Mouse (Mus musculus): ENCODE measurements around the gene Vgll4. TPM values are rescaled to one million over a fixed set of nuclear protein-coding genes. Genes with fewer than 3 reads are reported as not detected.
A peak's percentile ranks its signal among the peaks of the same experiment; 100 is the strongest.

Gene Vgll4
- polyA plus RNA-seq, 1 experiment from 2014 or later: 111 TPM

DNA sequence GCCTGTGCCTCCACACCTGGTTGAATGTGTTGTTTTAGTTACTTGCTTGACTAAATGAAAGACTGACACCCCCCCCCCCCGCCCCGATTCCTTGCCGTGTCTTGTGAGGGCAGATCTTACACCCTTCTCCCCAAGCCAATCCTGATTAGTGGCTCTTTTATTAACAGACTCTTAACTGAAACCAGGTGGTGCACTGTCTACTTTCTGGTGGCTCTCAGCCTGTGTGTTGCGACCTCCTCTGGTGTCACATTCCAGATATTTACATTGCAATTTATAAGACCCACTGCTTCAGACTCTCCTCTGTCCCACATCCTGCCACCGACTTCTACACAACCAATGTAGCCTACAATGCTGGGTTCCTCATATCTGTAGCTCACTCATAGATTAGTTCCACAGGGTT lies 27.7 kb upstream of the Vgll4 start:
- Histone ChIP-seq H3K9me3 (no peaks in the 10 kb centered on the region), H3K4me3 (no peak overlapping the region), H3K36me3 (replicated peaks) (peaks cover 17% of the 10 kb centered on the region), H3K27me3 (replicated peaks; ENCODE audit: low read depth, poor library complexity, severe bottlenecking) (no peaks in the 10 kb centered on the region), H3K4me1 (peaks cover 23% of the 10 kb centered on the region), H3K27ac (replicated peaks) (no peak overlapping the region)
- WGBS: 43% methylated on average over 5 of the region's 5 CpGs
- DNase-seq (ENCODE audit: low spot score): peak; percentile 41

DNA sequence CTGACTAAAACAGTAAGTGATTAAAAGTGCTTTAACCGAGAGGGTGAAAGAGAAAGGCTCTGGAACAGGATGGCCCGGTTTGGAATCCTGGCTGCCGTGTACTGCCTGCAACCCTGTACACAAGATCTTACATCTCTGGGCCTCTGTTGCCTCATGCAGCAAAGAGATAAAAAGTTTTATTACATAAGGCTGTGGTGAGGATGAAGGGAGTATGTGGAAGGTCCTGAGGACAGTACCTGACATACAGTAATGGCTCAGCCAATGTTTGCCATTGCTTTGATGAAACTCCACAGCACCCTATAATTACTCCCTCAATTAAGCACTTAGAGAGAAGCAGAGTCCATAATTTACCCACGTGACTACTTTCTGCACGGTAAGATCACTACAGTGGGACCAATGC lies 27.1 kb upstream of the Vgll4 start:
- no peak overlapping the region for H3K27ac ChIP-seq (replicated peaks)

DNA sequence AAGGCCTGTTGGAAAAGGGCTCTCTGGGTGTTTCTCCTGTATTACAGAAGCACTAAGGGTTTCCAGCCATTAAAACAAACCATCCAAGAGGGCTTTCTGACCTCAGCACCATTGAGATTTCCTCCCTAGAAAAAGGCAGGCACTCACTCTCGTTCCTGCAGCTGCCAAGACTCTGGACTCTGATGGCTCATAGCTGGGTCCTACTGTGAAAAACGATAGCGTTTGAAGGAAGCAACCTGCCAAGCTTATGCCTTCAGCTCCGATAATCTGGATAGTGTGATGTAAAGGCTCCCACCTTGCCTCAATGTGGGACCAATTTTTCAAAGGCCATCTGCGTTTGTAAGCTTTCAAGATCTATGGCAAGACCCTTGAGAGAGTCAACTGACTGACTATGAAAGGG lies 24.3 kb upstream of the Vgll4 start:
- H3K27ac ChIP-seq (replicated peaks): no peak overlapping the region
- peaks cover 36% of the 10 kb centered on the region for H3K4me1 ChIP-seq
- H3K36me3 ChIP-seq (replicated peaks): no peaks in the 10 kb centered on the region
- no peaks in the 10 kb centered on the region for H3K27me3 ChIP-seq (replicated peaks; ENCODE audit: low read depth, poor library complexity, severe bottlenecking)
- 89% methylated on average over 5 of the region's 5 CpGs for WGBS
- H3K9me3 ChIP-seq: no peaks in the 10 kb centered on the region
- H3K4me3 ChIP-seq: no peak overlapping the region
- no peak for DNase-seq (ENCODE audit: low spot score)

More for the DNA sequence above, 27.1 kb upstream of the Vgll4 start:
- DNase-seq (ENCODE audit: low spot score): no peak
- Histone ChIP-seq H3K4me1 (peaks cover 23% of the 10 kb centered on the region), H3K27me3 (replicated peaks; ENCODE audit: low read depth, poor library complexity, severe bottlenecking) (no peaks in the 10 kb centered on the region), H3K4me3 (no peak overlapping the region), H3K36me3 (replicated peaks) (peaks cover 17% of the 10 kb centered on the region), H3K9me3 (no peaks in the 10 kb centered on the region)
- 73% methylated on average over 5 of the region's 5 CpGs for WGBS

DNA sequence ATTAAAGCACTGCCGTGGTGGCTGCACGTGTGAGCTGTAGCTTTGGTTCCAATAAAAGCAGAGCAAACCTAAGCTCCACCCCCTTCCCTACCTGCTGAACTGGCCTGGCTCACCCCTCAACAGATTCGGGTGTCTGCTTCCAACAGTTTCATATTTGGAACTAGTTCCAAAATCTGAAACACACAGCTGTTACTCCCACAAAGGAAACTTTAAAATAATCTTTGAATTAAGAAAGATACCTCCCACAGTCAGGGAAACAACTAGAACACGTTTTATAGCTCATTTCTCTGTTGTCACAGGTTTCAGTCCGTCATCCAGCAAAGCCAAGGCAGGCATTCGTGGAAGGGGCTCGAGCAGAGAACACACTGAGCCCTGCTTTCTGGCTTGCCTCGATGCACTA lies 23.9 kb upstream of the Vgll4 start:
- Histone ChIP-seq H3K27ac (replicated peaks) (no peak overlapping the region), H3K27me3 (replicated peaks; ENCODE audit: low read depth, poor library complexity, severe bottlenecking) (no peaks in the 10 kb centered on the region), H3K4me3 (no peak overlapping the region), H3K36me3 (replicated peaks) (no peaks in the 10 kb centered on the region), H3K4me1 (peaks cover 39% of the 10 kb centered on the region), H3K9me3 (no peaks in the 10 kb centered on the region)
- DNase-seq (ENCODE audit: low spot score): no peak
- WGBS: 85% methylated on average over 8 of the region's 8 CpGs

DNA sequence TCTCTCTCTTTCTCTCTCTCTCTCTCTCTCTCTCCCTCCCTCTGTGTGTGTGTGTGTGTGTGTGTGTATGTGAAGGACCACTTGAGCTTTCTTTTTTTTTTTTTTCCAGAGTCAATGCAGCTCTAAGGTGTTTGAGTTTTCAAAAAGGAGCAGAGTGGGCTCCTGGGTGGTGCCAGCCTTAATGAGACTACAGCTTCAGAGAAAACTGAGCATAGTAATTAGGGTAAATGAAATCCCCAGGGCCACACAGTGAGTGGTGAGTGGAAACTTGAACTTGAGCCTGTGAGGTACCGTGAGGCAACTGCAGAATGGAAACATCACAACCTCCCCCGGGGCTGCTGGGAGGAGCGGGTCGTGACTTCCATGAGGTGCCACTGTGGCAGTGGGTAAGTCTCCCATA lies 22.1 kb upstream of the Vgll4 start:
- Histone ChIP-seq H3K4me1 (peaks cover 35% of the 10 kb centered on the region), H3K27me3 (replicated peaks; ENCODE audit: low read depth, poor library complexity, severe bottlenecking) (no peaks in the 10 kb centered on the region), H3K27ac (replicated peaks) (no peak overlapping the region), H3K36me3 (replicated peaks) (no peaks in the 10 kb centered on the region), H3K9me3 (no peaks in the 10 kb centered on the region), H3K4me3 (no peak overlapping the region)
- no peak for DNase-seq (ENCODE audit: low spot score)
- 81% methylated on average over 4 of the region's 4 CpGs for WGBS

DNA sequence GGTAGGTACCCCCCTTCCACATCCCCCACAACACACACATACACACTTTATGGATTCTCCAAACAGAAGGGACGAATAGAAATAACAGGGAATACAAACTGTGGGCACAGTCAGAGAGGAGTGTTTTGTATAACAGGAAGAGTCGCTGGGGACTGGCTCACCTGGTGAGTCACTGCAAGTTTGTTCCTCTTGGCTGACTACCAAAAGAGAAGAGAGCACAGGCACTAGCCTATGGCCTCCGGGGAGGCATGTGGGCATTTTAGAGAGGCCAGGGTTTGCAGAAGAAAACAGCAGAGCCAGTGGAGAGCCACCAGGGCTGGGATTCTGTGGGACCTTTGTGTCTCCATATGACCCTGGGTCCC lies 18.8 kb upstream of the Vgll4 start:
- peak overlapping the region; percentile 57 for H3K27ac ChIP-seq (replicated peaks)
- H3K4me3 ChIP-seq: no peak overlapping the region
- 67% methylated on average over 3 of the region's 3 CpGs for WGBS

DNA sequence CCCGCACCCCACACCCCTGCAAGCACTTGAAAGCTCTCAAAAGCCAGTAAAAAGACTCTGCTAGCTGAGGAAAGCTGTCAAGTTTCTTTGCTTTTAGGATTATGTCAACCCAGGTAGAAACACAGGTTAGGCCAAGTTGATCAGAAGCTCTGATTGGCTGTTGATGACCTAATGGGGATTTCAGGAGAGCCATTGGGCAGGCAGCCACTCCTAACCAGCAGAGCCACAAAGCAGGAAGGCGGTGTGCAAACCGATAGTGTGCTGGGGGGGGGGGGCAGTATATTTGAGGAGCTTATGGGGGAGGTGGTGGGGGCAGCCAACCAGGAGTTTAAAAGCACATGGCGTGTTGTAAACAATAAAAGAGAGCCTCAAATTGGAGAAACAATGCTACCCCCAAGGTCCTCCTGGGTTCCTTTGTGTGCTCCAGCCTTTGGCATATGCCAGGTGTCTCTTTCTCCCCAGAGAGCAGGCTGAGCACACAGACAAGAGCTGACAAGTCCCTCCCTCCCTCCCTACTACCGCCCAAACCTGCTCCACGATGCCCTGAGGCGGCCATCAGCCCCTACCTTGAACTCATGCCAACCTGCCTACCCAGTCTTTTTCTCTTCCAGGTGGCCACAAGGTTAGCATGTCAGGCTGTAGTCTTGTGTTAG lies 18.3 kb upstream of the Vgll4 start:
- no peaks in the 10 kb centered on the region for H3K27me3 ChIP-seq (replicated peaks; ENCODE audit: low read depth, poor library complexity, severe bottlenecking)
- H3K4me3 ChIP-seq: no peak overlapping the region
- DNase-seq (ENCODE audit: low spot score): peak; percentile 65
- no peaks in the 10 kb centered on the region for H3K36me3 ChIP-seq (replicated peaks)
- peak overlapping the region; percentile 57 for H3K27ac ChIP-seq (replicated peaks)
- WGBS: 71% methylated on average over 7 of the region's 7 CpGs
- no peaks in the 10 kb centered on the region for H3K9me3 ChIP-seq
- peaks cover 28% of the 10 kb centered on the region for H3K4me1 ChIP-seq

More for the DNA sequence above, 18.8 kb upstream of the Vgll4 start:
- Histone ChIP-seq H3K9me3 (no peaks in the 10 kb centered on the region), H3K36me3 (replicated peaks) (no peaks in the 10 kb centered on the region), H3K27me3 (replicated peaks; ENCODE audit: low read depth, poor library complexity, severe bottlenecking) (no peaks in the 10 kb centered on the region), H3K4me1 (peaks cover 28% of the 10 kb centered on the region)
- DNase-seq (ENCODE audit: low spot score): no peak

DNA sequence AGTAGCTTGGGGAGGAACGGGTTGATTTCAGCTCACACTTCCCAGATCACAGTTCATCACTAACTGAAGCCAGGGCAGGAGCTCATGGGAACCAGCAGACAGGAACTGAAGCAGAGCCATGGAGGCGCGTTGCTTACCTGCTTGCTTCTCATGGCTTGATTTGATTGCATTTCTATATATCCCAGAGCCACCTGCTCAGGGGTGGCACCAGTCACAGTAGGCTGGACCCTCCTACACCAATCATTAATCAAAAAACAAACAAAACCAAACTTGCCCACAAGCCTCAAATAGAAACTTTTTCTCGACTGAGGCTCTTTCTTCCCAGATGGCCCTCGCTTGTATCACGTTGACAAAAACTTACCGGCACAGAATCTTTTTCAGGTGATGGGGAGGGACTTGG lies 12.9 kb upstream of the Vgll4 start:
- H3K27me3 ChIP-seq (replicated peaks; ENCODE audit: low read depth, poor library complexity, severe bottlenecking): no peaks in the 10 kb centered on the region
- 0 out of 2 replicates have a peak, but pooled peaks cover 2% of the 10 kb centered on the region for H3K4me1 ChIP-seq
- WGBS: 83% methylated on average over 7 of the region's 7 CpGs
- H3K9me3 ChIP-seq: no peaks in the 10 kb centered on the region
- H3K27ac ChIP-seq (replicated peaks): no peak overlapping the region
- no peaks in the 10 kb centered on the region for H3K36me3 ChIP-seq (replicated peaks)
- H3K4me3 ChIP-seq: no peak overlapping the region
- DNase-seq (ENCODE audit: low spot score): no peak

DNA sequence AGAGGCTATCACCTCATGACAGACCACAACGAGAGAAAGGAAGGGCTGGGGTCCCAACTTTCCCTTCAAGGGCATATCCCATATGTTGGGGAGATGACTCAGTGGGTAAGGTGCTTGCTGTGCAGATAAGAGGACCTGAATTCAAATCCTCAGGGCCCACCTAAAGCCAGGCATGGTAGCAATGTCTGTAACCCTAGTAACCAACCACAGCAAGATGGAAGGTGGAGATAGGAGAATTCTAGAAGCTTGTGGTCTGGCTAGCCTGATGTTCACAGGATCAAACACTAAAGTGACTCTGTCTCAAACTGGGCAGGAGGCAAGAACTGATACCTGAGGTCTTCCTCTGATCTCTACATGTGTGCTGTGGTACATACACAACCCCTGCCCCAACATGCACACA lies 9.9 kb upstream of the Vgll4 start:
- H3K27ac ChIP-seq (replicated peaks): no peak overlapping the region
- 88% methylated on average over 1 of the region's 1 CpGs for WGBS
- H3K4me3 ChIP-seq: no peak overlapping the region
- DNase-seq (ENCODE audit: low spot score): no peak
- H3K9me3 ChIP-seq: no peaks in the 10 kb centered on the region
- H3K4me1 ChIP-seq: no peaks in the 10 kb centered on the region
- no peaks in the 10 kb centered on the region for H3K27me3 ChIP-seq (replicated peaks; ENCODE audit: low read depth, poor library complexity, severe bottlenecking)
- H3K36me3 ChIP-seq (replicated peaks): no peaks in the 10 kb centered on the region

DNA sequence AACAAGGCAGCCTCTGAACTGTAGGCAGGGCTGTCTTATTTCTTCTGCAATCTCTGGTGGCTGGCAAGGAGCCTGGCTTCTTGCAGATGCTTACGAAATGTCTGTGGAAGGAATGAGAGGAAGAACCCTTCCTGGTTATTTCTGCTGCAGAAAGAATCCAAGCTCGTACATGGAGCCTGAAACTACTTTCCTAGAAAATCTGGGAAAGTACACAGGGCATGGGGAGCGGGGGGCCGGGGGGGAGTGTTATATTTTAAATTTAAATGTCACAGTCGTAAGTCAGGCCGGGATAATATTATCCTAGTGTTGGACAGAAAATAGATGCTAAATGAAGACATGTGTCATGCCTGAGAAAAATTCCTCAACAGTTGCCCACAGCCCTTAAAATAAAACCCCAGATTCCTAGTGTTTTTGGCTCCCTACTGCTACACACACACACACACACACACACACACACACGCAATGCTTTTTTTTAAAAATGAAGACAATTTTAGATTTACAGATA lies 7.2 kb upstream of the Vgll4 start:
- Histone ChIP-seq H3K27ac (replicated peaks) (no peak overlapping the region), H3K4me1 (peaks cover under 1% of the 10 kb centered on the region), H3K9me3 (no peaks in the 10 kb centered on the region), H3K4me3 (no peak overlapping the region), H3K36me3 (replicated peaks) (no peaks in the 10 kb centered on the region), H3K27me3 (replicated peaks; ENCODE audit: low read depth, poor library complexity, severe bottlenecking) (0 out of 2 replicates have a peak, but pooled peaks cover 16% of the 10 kb centered on the region)
- 88% methylated on average over 7 of the region's 7 CpGs for WGBS
- DNase-seq (ENCODE audit: low spot score): no peak

DNA sequence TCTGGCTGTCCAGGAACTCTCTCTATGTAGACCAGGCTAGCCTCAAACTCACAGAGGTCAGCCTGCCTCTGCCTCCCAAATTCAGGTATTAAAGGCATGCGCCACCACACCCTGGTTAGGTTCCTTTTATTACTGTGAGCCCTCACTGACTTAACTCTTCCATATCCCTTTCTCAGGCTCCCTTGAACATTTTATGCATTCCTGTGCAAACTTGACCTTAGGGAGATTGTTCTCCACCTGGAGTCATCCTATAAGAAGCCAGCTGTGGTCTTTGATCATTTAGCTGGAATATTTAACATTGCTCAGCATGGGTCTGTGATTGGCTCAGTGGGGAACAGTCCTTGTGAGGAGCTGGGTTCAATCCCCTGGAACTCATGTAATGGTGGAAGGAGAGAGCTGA lies 4.5 kb upstream of the Vgll4 start:
- peaks cover 33% of the 10 kb centered on the region for H3K27me3 ChIP-seq (replicated peaks; ENCODE audit: low read depth, poor library complexity, severe bottlenecking)
- no peaks in the 10 kb centered on the region for H3K36me3 ChIP-seq (replicated peaks)
- WGBS: 87% methylated on average over 1 of the region's 1 CpGs

DNA sequence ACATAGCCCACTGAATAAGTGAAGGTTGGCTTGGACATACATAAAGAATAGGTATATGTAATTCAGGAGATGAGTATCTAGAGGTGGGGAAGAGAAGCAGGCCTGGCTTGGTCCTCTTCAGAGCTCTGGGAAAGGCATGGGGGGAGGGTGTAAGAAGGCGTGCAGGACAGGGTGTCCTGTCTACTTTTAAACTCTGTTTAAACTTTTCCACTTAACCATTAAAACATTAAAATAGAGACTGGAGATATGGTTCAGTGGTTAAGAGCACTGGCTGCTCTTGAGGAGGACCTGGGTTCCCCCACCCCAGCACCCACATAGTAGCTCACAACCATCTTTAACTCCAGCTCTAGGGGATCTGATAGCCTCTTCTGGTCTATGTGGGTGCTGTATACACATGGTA lies 3.2 kb upstream of the Vgll4 start:
- Histone ChIP-seq H3K4me3 (no peak overlapping the region), H3K27ac (replicated peaks) (no peak overlapping the region), H3K9me3 (no peaks in the 10 kb centered on the region), H3K4me1 (peaks cover 33% of the 10 kb centered on the region), H3K27me3 (replicated peaks; ENCODE audit: low read depth, poor library complexity, severe bottlenecking) (peaks cover 47% of the 10 kb centered on the region), H3K36me3 (replicated peaks) (no peaks in the 10 kb centered on the region)
- WGBS: 80% methylated on average over 1 of the region's 1 CpGs
- DNase-seq (ENCODE audit: low spot score): no peak

More for the DNA sequence above, 4.5 kb upstream of the Vgll4 start:
- Histone ChIP-seq H3K4me3 (no peak overlapping the region), H3K4me1 (peaks cover 21% of the 10 kb centered on the region), H3K9me3 (no peaks in the 10 kb centered on the region), H3K27ac (replicated peaks) (no peak overlapping the region)
- DNase-seq (ENCODE audit: low spot score): no peak

DNA sequence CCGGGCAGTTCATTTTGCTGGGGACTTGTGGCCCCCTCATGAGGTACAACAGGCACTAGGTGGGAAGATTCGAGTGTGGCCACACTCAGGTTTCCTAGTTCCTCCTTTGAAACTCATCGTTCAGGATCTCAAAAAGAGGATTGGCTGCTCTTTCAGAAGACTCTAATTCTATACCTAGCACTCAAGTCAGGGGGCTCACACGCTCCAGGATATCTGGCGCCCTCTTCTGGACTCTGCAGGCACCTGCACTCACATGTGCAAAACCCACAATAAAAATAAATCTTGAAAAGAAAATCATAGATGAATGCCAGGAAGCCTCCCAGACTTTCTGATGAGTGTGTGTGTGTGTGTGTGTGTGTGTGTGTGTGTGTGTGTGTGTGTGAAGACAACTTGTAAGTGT lies 1.1 kb upstream of the Vgll4 start:
- no peak overlapping the region for H3K4me3 ChIP-seq
- peaks cover 68% of the 10 kb centered on the region for H3K27me3 ChIP-seq (replicated peaks; ENCODE audit: low read depth, poor library complexity, severe bottlenecking)
- no peaks in the 10 kb centered on the region for H3K9me3 ChIP-seq
- H3K27ac ChIP-seq (replicated peaks): no peak overlapping the region
- peaks cover 38% of the 10 kb centered on the region for H3K4me1 ChIP-seq
- no peaks in the 10 kb centered on the region for H3K36me3 ChIP-seq (replicated peaks)
- DNase-seq (ENCODE audit: low spot score): peak; percentile 26
- 68% methylated on average over 5 of the region's 5 CpGs for WGBS
